Mouse (Mus musculus) brain, embryonic 18.5 days (tissue): ENCODE measurements at regions not wholly inside any gene's neighbourhood (a gene's known extent, or its start where the extent isn't known, plus 50 kb on each side); places are given as distances from the start of the nearest gene placed in this dataset.
"Not testable (repeated sequence)": the region's sequence is repeated elsewhere in the genome, so short reads cannot be mapped to it uniquely, and the experiment has no call there.

ENCODE experiments used
- DNase-seq: peaks from one replicate; pipeline ENCODE4 v3.0.0-alpha.2; 2012; ENCODE audit warnings: low read depth, low spot score

GRCm38 (mm10) chr17:69821473-69821872, 147.4 kb upstream of the Dlgap1 start:
- DNase-seq = no peak

GRCm38 (mm10) chr17:69821901-69822300, 147.0 kb upstream of the Dlgap1 start:
- no peak for DNase-seq

- no peak for DNase-seq
Measured at GRCm38 (mm10) chr17:69822921-69823320, 146.0 kb upstream of the Dlgap1 start.

GRCm38 (mm10) chr17:69841308-69841707, 127.6 kb upstream of the Dlgap1 start:
- DNase-seq = no peak

GRCm38 (mm10) chr17:69848306-69848705, 120.6 kb upstream of the Dlgap1 start:
- DNase-seq = no peak

GRCm38 (mm10) chr17:69850075-69850474, 118.8 kb upstream of the Dlgap1 start:
- no peak for DNase-seq

GRCm38 (mm10) chr17:69879958-69880357, 88.9 kb upstream of the Dlgap1 start:
- DNase-seq = not testable (repeated sequence)

GRCm38 (mm10) chr17:69893980-69894379, 74.9 kb upstream of the Dlgap1 start:
- no peak for DNase-seq
